Mouse (Mus musculus) CD4-positive helper T cell, adult 2 months (primary cell): ENCODE data around the gene Vps35l.

Experiments used
- DNase-seq: peaks from one replicate; pipeline ENCODE4 v3.0.0-alpha.2; 2012; ENCODE audit warnings: low read depth, missing footprints, low spot score

The Vps35l gene

GRCm38 (mm10) chr7:118733225-118733624, 6.8 kb upstream of the Vps35l start:
- peak; percentile 41 for DNase-seq

GRCm38 (mm10) chr7:118738730-118739129, 1.3 kb upstream of the Vps35l start:
- DNase-seq = no peak

- peak; percentile 95 for DNase-seq
Measured at GRCm38 (mm10) chr7:118740532-118741338, 709 bp downstream of the Vps35l start.

- DNase-seq = no peak
Measured at GRCm38 (mm10) chr7:118742278-118742677, 2.3 kb downstream of the Vps35l start.

- no peak for DNase-seq
Measured at GRCm38 (mm10) chr7:118744766-118745165, 4.7 kb downstream of the Vps35l start.

GRCm38 (mm10) chr7:118747891-118748672, 8.1 kb downstream of the Vps35l start:
- no peak for DNase-seq

- no peak for DNase-seq
Measured at GRCm38 (mm10) chr7:118749706-118750105, 9.7 kb downstream of the Vps35l start.

GRCm38 (mm10) chr7:118751625-118752024, 11.6 kb downstream of the Vps35l start:
- DNase-seq = no peak

GRCm38 (mm10) chr7:118755756-118756155, 15.7 kb downstream of the Vps35l start:
- DNase-seq = no peak

- DNase-seq = no peak
Measured at GRCm38 (mm10) chr7:118756490-118757265, 16.7 kb downstream of the Vps35l start.

- no peak for DNase-seq
Measured at GRCm38 (mm10) chr7:118758369-118758768, 18.3 kb downstream of the Vps35l start.

- DNase-seq = no peak
Measured at GRCm38 (mm10) chr7:118759372-118759771, 19.3 kb downstream of the Vps35l start.

GRCm38 (mm10) chr7:118763939-118764338, 23.9 kb downstream of the Vps35l start:
- no peak for DNase-seq

- DNase-seq = no peak
Measured at GRCm38 (mm10) chr7:118764725-118765124, 24.7 kb downstream of the Vps35l start.

- no peak for DNase-seq
Measured at GRCm38 (mm10) chr7:118765604-118766003, 25.6 kb downstream of the Vps35l start.

- peak; percentile 74 for DNase-seq
Measured at GRCm38 (mm10) chr7:118766119-118766833, 26.2 kb downstream of the Vps35l start.

GRCm38 (mm10) chr7:118766834-118767224, 26.8 kb downstream of the Vps35l start:
- DNase-seq = no peak

GRCm38 (mm10) chr7:118769208-118769607, 29.2 kb downstream of the Vps35l start:
- DNase-seq = no peak

- DNase-seq = no peak
Measured at GRCm38 (mm10) chr7:118769655-118770054, 29.6 kb downstream of the Vps35l start.

GRCm38 (mm10) chr7:118773027-118773426, 33.0 kb downstream of the Vps35l start:
- DNase-seq = no peak

- no peak for DNase-seq
Measured at GRCm38 (mm10) chr7:118775991-118776390, 36.0 kb downstream of the Vps35l start.
